Mouse (Mus musculus): ENCODE data around the gene Man1b1. TPM values are rescaled to one million over a fixed set of nuclear protein-coding genes. Genes with fewer than 3 reads are reported as not detected.

The Man1b1 gene
- polyA plus RNA-seq, 1 experiment, result 11.2 TPM

Other genes starting within 250 kb of the Man1b1 start
- gene Noxa1, start 237.2 kb upstream of the Man1b1 start, polyA plus RNA-seq (2012; rRNA removed), result 0.30 and 0.34 TPM in 2 replicates
- gene Nrarp, start 151.6 kb upstream of the Man1b1 start, polyA plus RNA-seq (2012; rRNA removed), result 16.6 and 20.4 TPM in 2 replicates
- gene Tor4a, start 135.5 kb upstream of the Man1b1 start, polyA plus RNA-seq (2012; rRNA removed), result 41.2 and 42.5 TPM in 2 replicates
- gene Nelfb, start 120.8 kb upstream of the Man1b1 start, polyA plus RNA-seq (2012; rRNA removed), result 57.5 and 77.6 TPM in 2 replicates
- gene Stpg3, start 117.7 kb upstream of the Man1b1 start, polyA plus RNA-seq (2012; rRNA removed), result 0.74 and 0.93 TPM in 2 replicates
- gene Fam166a, start 113.6 kb upstream of the Man1b1 start, polyA plus RNA-seq (2012; rRNA removed), result 1.8 and 3.4 TPM in 2 replicates
- 468 and 584 TPM in 2 replicates for gene Tubb4b, start 107.6 kb upstream of the Man1b1 start, polyA plus RNA-seq (2012; rRNA removed)
- gene Slc34a3, start 98.0 kb upstream of the Man1b1 start, polyA plus RNA-seq (2012; rRNA removed), result not detected in 2 replicates
- 0.04 and 0.09 TPM in 2 replicates for gene Rnf224, start 95.6 kb upstream of the Man1b1 start, polyA plus RNA-seq (2012; rRNA removed)
- 9.0 and 13.9 TPM in 2 replicates for gene Rnf208, start 90.1 kb upstream of the Man1b1 start, polyA plus RNA-seq (2012; rRNA removed)
- gene Cysrt1, start 89.9 kb upstream of the Man1b1 start, polyA plus RNA-seq (2012; rRNA removed), result 0.19 and 0.59 TPM in 2 replicates
- gene AL732309.1, start 85.5 kb upstream of the Man1b1 start, polyA plus RNA-seq (2012; rRNA removed), result 23.2 and 23.7 TPM in 2 replicates
- 63.3 and 66.2 TPM in 2 replicates for gene Tmem203, start 76.9 kb upstream of the Man1b1 start, polyA plus RNA-seq (2012; rRNA removed)
- 11.4 and 20.5 TPM in 2 replicates for gene Tprn, start 69.7 kb upstream of the Man1b1 start, polyA plus RNA-seq (2012; rRNA removed)
- gene Ssna1, start 59.9 kb upstream of the Man1b1 start, polyA plus RNA-seq (2012; rRNA removed), result 44.6 and 56.3 TPM in 2 replicates
- gene Anapc2, start 59.9 kb upstream of the Man1b1 start, polyA plus RNA-seq (2012; rRNA removed), result 119 and 122 TPM in 2 replicates
- 1.4 and 2.0 TPM in 2 replicates for gene Tmem210, start 44.2 kb upstream of the Man1b1 start, polyA plus RNA-seq (2012; rRNA removed)
- 5.1 and 7.0 TPM in 2 replicates for gene Lrrc26, start 42.4 kb upstream of the Man1b1 start, polyA plus RNA-seq (2012; rRNA removed)
- gene Grin1, start 13.2 kb upstream of the Man1b1 start, polyA plus RNA-seq (2012; rRNA removed), result 0.12 and 0.15 TPM in 2 replicates
- 18.1 and 28.0 TPM in 2 replicates for gene Dpp7, start 24.0 kb downstream of the Man1b1 start, polyA plus RNA-seq (2012; rRNA removed)
- gene Uap1l1, start 33.3 kb downstream of the Man1b1 start, polyA plus RNA-seq (2012; rRNA removed), result 38.0 and 38.6 TPM in 2 replicates
- gene Sapcd2, start 40.0 kb downstream of the Man1b1 start, polyA plus RNA-seq (2012; rRNA removed), result 3.0 and 4.3 TPM in 2 replicates
- gene Entpd2, start 63.5 kb downstream of the Man1b1 start, polyA plus RNA-seq (2012; rRNA removed), result 64.7 and 75.2 TPM in 2 replicates
- gene Npdc1, start 67.0 kb downstream of the Man1b1 start, polyA plus RNA-seq (2012; rRNA removed), result 140 and 154 TPM in 2 replicates
- gene Fut7, start 90.9 kb downstream of the Man1b1 start, polyA plus RNA-seq (2012; rRNA removed), result 0.47 and 0.57 TPM in 2 replicates
- 187 and 437 TPM in 2 replicates for gene Abca2, start 96.4 kb downstream of the Man1b1 start, polyA plus RNA-seq (2012; rRNA removed)
- 103 and 188 TPM in 2 replicates for gene Clic3, start 124.5 kb downstream of the Man1b1 start, polyA plus RNA-seq (2012; rRNA removed)
- 124 and 139 TPM in 2 replicates for gene Paxx, start 128.8 kb downstream of the Man1b1 start, polyA plus RNA-seq (2012; rRNA removed)
- 1,300 and 1,863 TPM in 2 replicates for gene Ptgds, start 137.7 kb downstream of the Man1b1 start, polyA plus RNA-seq (2012; rRNA removed)
- gene Lcn12, start 161.6 kb downstream of the Man1b1 start, polyA plus RNA-seq (2012; rRNA removed), result 234 and 311 TPM in 2 replicates
- 19.2 and 54.8 TPM in 2 replicates for gene Fbxw5, start 168.4 kb downstream of the Man1b1 start, polyA plus RNA-seq (2012; rRNA removed)
- gene C8g, start 169.4 kb downstream of the Man1b1 start, polyA plus RNA-seq (2012; rRNA removed), result 15.1 and 15.8 TPM in 2 replicates
- gene Traf2, start 214.6 kb downstream of the Man1b1 start, polyA plus RNA-seq (2012; rRNA removed), result 13.7 and 17.0 TPM in 2 replicates
- 115 and 139 TPM in 2 replicates for gene Edf1, start 225.5 kb downstream of the Man1b1 start, polyA plus RNA-seq (2012; rRNA removed)
- 8.0 and 13.4 TPM in 2 replicates for gene Mamdc4, start 242.5 kb downstream of the Man1b1 start, polyA plus RNA-seq (2012; rRNA removed)
- 57.5 and 83.3 TPM in 2 replicates for gene Phpt1, start 242.9 kb downstream of the Man1b1 start, polyA plus RNA-seq (2012; rRNA removed)
- gene Ajm1, start 249.4 kb downstream of the Man1b1 start, polyA plus RNA-seq (2012; rRNA removed), result 1.4 and 2.0 TPM in 2 replicates